Mouse (Mus musculus) layer of hippocampus, adult 9-11 months (tissue): ENCODE results near the gene Zfp746.

Experiments
- DNase-seq: peaks from one replicate; pipeline ENCODE4 v3.0.0; 2022

The Zfp746 gene

DNA sequence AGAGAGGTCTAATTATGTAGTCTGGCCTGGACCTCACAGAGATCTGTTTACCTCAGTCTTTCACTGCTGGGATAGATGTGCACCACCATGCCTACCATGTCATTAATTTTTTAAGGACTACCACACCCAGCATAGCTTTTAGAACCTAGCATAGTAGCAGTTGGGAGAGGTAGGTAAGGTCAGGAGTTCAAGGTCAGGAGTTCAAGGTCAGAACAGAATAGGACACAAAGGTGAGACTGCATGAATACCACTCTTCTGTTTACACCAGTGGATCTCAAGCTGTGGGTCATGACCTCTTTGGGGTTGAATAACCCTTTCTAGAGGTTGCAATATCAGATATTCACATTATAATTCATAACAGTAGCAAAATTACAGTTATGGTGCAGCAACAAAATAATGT, 53.7 kb downstream of the Zfp746 start:
- no peak for DNase-seq

DNA sequence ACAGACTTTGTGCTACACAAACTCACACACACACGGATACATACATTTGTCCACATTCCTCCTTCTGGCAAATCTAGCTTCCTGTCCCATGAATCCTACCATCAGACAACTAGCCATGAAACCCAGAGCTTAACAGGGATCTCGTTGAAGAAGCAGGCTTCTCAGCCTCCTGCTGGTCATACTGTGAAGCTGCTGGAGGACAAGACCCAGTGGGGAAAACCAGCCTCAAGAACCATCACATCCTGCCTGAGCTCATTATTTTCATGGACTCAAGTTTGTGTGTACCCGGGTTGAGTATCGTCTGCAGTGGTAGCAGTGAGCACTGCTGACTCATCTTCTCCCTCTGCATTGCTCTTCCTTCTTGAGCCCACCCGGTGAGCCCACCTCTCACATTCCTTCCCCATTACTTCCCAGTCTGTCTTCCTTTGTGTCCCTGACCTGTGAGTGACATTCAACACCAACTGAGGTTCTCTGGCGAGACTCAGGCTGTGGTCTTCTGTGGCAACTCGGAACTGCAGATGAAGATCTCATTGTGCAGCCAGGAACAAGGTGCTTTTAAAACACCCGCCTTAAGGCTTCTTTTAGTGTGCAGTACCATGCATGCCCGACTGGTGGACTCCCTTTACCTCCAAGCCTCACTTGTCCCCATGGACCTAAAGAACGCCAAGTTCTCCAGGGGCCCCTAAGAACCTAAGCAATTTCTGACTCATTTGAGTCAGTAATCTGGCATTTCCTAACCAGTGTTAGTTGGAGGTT, 60.3 kb downstream of the Zfp746 start:
- DNase-seq, result no peak

DNA sequence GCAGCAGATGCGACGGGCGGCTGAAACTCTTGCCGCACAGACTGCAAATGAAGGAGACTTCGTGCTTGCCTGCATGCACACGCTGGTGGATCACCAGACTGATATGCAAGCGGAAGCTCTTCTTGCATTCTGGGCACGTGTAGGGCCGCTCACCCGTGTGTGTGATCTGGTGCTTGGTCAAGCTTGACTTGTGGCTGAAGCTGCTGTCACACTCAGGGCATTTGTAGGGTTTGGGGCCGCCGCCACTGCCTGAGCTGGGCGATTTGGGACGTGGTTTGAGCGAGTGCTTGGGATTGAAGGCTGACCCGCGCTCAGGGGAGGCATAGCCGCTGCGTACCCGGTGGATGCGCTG, 61.4 kb downstream of the Zfp746 start:
- DNase-seq, result no peak

DNA sequence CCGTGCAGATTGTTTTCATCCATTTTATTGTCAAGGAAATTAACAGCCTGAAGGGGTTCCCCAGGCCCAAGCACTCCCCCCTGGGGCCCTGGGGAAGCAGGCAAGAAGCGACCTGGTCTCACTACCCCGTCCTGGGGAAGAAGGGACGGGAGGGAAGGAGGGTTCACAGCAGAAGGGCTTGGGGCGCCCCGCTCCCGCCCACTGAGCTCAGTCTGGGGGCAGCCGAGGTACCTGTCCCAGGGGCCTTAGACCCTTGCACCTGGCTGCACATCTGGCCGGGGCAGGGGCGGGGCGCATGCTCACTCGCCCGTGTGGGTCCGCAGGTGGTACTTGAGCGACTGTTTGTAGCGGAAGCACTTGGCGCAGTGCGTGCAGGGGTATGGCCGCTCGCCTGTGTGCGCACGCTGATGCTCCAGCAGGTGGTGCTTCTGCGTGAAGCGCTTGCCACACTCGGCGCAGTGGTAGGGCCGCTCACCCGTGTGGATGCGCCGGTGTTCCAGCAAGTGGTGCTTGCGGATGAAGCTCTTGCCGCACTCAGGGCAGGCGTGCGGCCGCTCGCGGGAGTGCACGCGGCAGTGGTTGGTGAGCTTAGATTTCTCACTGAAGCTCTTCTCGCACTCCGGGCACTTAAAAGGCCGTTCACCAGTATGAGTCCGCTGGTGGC, 61.9 kb downstream of the Zfp746 start:
- no peak for DNase-seq

DNA sequence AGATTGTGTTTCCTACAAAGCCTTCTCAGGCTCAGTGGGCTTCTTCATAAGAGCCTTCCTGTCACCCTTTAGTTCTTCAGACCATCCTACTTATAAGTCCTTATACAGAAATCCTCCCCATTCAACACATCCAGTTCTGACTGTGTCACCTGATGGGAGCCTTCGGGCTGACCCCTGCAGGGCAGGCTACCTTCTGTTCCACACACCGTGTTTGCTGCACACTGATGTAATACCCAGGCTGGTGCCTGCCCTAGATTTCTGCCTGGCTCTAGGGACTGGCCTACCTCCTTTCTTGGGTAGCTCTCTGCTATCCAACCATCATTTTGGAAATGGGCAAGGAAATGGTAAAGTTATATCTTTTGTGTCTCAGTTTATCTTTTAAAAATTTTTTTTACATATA, 63.7 kb downstream of the Zfp746 start:
- no peak for DNase-seq

DNA sequence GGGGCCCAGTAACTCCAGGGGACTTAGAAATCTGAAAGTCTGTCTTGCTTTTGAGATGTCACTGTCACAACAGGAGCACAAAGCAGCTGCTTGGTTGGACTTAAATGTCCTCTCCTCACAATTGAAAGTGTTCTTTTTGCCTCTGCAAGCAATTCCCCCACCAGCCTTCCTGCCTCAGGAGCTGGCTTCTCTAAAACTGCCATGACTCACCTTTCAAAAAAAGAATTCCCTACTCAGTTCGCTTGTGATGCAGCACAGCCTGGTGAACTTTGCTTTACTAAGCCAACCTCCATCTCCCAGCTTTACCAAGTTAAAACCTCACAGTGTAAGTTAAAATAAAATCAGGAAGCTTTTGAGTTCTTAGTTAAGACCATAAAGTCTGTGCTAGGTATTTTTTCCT, 64.7 kb downstream of the Zfp746 start:
- no peak for DNase-seq

DNA sequence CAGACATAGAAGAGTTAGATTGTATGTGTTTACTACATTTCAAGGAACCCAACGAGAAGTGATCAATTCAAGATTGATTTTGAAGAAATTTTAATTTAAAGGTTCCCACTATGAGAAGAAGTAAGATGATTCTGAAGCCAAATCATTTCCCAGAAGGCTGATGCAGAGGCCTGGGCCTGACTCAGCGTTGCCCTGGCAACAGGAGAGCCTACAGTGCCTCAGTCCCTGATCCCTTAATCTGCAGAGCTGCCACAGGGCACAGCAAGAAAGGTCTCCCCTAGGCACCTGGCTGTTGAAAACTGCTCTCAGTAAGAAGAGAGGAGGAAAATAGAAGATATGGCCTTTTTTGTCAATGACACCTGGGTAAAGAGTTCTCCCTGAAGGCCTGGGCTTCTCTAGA, 66.4 kb downstream of the Zfp746 start:
- peak; percentile 38 for DNase-seq

DNA sequence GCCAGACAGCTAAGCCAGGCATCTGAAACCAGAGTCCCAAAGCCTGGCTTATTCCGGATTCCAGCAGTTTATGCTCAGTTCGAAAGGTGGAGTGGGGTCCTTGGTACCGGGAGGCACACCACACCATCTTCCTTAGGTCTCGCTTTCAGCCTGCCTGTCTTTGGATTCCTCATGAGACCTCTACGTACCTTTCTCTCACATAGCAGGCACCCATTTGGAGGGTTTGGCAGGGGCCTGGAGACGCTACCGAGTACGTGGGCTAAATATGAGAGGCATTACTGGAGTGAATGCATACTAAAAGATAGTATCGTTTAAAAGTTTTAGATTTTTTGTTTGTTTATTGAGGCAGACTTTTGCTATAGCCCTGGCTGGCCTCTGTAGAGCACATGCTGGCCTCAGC, 69.6 kb downstream of the Zfp746 start:
- no peak for DNase-seq

DNA sequence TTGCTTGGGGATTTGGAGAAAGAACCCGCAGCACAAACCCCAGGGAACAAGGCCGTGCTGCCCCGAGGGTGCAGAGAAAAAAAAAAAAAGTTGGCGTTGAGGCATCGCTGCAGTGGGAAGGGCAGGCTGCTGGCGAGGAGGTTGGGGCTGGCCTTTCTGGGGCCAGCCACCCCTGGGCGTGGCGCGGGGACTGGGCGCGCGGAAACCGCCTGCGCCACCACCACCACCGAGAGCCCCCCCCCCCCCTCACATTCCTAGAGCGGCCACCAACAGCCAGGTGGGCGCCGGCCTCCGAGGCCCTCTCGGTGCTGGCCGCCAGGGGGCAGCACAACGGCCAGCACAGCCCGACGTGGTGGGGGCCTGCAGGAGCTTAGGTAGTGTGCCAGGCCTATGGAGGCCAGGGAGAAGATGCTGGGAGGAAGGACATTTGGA, 70.3 kb downstream of the Zfp746 start:
- peak; percentile 82 for DNase-seq
